Mouse (Mus musculus) ES-E14 (cell line): Measurements from ENCODE around the gene Nrl.

Experiments used
- CHD2 ChIP-seq: IDR thresholded peaks from 2 replicates; pipeline ENCODE4 v1.6.1; 2014; ENCODE audit warnings: mild to moderate bottlenecking, low read depth, low read length, inconsistent platforms
- HCFC1 ChIP-seq: IDR thresholded peaks from 2 replicates; pipeline ENCODE4 v1.6.1; 2012; ENCODE audit warnings: low read length, inconsistent platforms, borderline replicate concordance; ENCODE audit not compliant: insufficient read depth
- ZC3H11A ChIP-seq: IDR thresholded peaks from 2 replicates; pipeline ENCODE4 v1.6.1; 2012; ENCODE audit warnings: low read depth, mild to moderate bottlenecking, inconsistent platforms, low read length, borderline replicate concordance
- ZNF384 ChIP-seq: IDR thresholded peaks from 2 replicates; pipeline ENCODE4 v1.6.1; 2012; ENCODE audit warnings: low read depth, low read length, inconsistent platforms

- TF ChIP-seq ZC3H11A (no peak), HCFC1 (no peak), ZNF384 (no peak), CHD2 (no peak)
These were observed 55.7 kb downstream of the Nrl start for GRCm38 (mm10) chr14:55469041-55469440.
